Mouse (Mus musculus) stomach, embryonic 14.5 days (tissue): ENCODE measurements at regions not wholly inside any gene's neighbourhood (a gene's known extent, or its start where the extent isn't known, plus 50 kb on each side); places are given as distances from the start of the nearest gene placed in this dataset.
"Not testable (repeated sequence)": the region's sequence is repeated elsewhere in the genome, so short reads cannot be mapped to it uniquely, and the experiment has no call there.

Experiments
- ATAC-seq: fragments of 200-750 bp; cut with Nextera tagmentation; 2 replicates; pipeline ENCODE4 v1.8.0; 2017; ENCODE audit warnings: low read depth, moderate TSS enrichment; ENCODE audit not compliant: insufficient number of reproducible peaks, insufficient read depth, low FRiP score
- H3K27ac ChIP-seq: fragments of 300-500 bp; sonication (generic); 2 replicates; pipeline ENCODE4 v1.5.1; 2014; ENCODE audit warnings: mild to moderate bottlenecking, low read length, moderate library complexity, mixed read lengths
- H3K27me3 ChIP-seq: fragments of 300-500 bp; sonication (generic); 2 replicates; pipeline ENCODE4 v1.6.1; 2014; ENCODE audit warnings: low read length, control low read depth, mixed read lengths; ENCODE audit not compliant: control insufficient read depth, insufficient read depth
- H3K36me3 ChIP-seq: fragments of 300-500 bp; sonication (generic); 2 replicates; pipeline ENCODE4 v1.6.1; 2014; ENCODE audit warnings: mild to moderate bottlenecking, control low read depth, low read length, moderate library complexity, mixed read lengths; ENCODE audit not compliant: control insufficient read depth, insufficient read depth
- H3K4me1 ChIP-seq: fragments of 300-500 bp; sonication (generic); 2 replicates; pipeline ENCODE4 v1.6.1; 2014; ENCODE audit warnings: low read length, control low read depth, mixed read lengths; ENCODE audit not compliant: control insufficient read depth, insufficient read depth
- H3K4me2 ChIP-seq: fragments of 300-500 bp; sonication (generic); replicated peaks from 2 replicates; pipeline ENCODE4 v1.6.1; 2014; ENCODE audit warnings: low read depth, low read length, control low read depth
- H3K4me3 ChIP-seq: fragments of 300-500 bp; sonication (generic); 2 replicates; pipeline ENCODE4 v1.5.1; 2014; ENCODE audit warnings: low read depth, low read length, control low read depth
- H3K9ac ChIP-seq: fragments of 300-500 bp; sonication (generic); replicated peaks from 2 replicates; pipeline ENCODE4 v1.6.1; 2014; ENCODE audit warnings: low read depth, mild to moderate bottlenecking, control low read depth, low read length, moderate library complexity, mixed read lengths
- H3K9me3 ChIP-seq: fragments of 300-500 bp; sonication (generic); 2 replicates; pipeline ENCODE4 v1.6.1; 2016; ENCODE audit warnings: low read depth, low read length, control low read depth; ENCODE audit not compliant: control insufficient read depth
- WGBS: fragments of 180-500 bp; shearing (Covaris S2); extraction: QIAGEN DNeasy Blood & Tissue Kit; methylation state at CpG from one replicate; pipeline ENCODE4 v1.1.7; 2014; 5-methylcytosine and 5-hydroxymethylcytosine counted together

GRCm38 (mm10) chr7:62235766-62236165, 110.6 kb upstream of the Ndn start:
- Histone ChIP-seq H3K9ac (no peak overlapping the region), H3K9me3 (no peaks in the 10 kb centered on the region), H3K27ac (no peak overlapping the region), H3K4me2 (no peak overlapping the region), H3K4me3 (no peak overlapping the region), H3K27me3 (no peaks in the 10 kb centered on the region), H3K4me1 (no peaks in the 10 kb centered on the region), H3K36me3 (no peaks in the 10 kb centered on the region)
- ATAC-seq, result no peak
- WGBS, result 79% methylated on average over 1 of the region's 1 CpGs

GRCm38 (mm10) chr7:62261688-62262114, 84.7 kb upstream of the Ndn start:
- Histone ChIP-seq H3K36me3 (no peaks in the 10 kb centered on the region), H3K9ac (no peak overlapping the region), H3K27me3 (no peaks in the 10 kb centered on the region), H3K4me2 (no peak overlapping the region), H3K4me3 (no peak overlapping the region), H3K9me3 (no peaks in the 10 kb centered on the region), H3K4me1 (no peaks in the 10 kb centered on the region), H3K27ac (no peak overlapping the region)
- 32% methylated on average over 8 of the region's 8 CpGs for WGBS
- ATAC-seq, result no peak

- H3K27me3 ChIP-seq, H3K9me3 ChIP-seq, H3K4me3 ChIP-seq, ATAC-seq, H3K36me3 ChIP-seq, H3K9ac ChIP-seq, H3K4me1 ChIP-seq, H3K27ac ChIP-seq, H3K4me2 ChIP-seq: not testable (repeated sequence)
- 51% methylated on average over 2 of the region's 2 CpGs for WGBS
Observed at GRCm38 (mm10) chr7:62262174-62262573, 84.2 kb upstream of the Ndn start.

DNA sequence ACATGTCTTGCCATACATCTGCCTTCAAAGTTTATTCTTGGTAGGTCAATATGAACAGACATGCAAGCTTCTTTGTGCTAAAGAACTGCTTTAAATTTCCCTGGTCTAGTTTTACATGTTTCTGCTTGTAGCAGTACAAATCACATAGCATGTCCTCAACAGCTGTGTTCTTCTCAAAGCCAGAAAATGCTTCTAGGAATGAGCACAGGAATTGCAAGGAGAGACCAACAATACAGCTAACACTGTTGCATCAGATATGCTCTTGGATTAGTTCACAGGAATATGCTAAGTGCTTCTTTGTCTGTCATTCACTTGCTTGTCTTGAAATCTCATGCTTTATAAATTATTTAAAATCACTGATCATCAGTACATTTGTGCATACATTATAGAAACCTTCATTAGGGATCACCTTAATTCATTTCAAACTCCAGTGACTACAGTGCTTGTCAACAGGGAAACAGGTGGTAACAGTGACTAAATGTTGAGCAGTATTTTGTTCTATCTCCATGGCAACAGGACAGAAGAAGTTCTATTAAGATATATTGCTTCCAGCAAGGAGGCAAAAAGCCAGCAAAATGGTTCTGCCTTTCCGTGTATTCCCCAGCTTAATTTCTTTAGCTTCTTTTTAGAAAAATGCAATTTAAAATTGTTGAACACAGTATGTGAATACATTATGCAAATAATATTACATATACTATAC, 77.1 kb upstream of the Ndn start:
- no peaks in the 10 kb centered on the region for H3K27me3 ChIP-seq
- no peak overlapping the region for H3K4me2 ChIP-seq
- no peak overlapping the region for H3K4me3 ChIP-seq
- H3K27ac ChIP-seq, result no peak overlapping the region
- no peaks in the 10 kb centered on the region for H3K36me3 ChIP-seq
- no peaks in the 10 kb centered on the region for H3K9me3 ChIP-seq
- WGBS, result 58% methylated on average over 1 of the region's 1 CpGs
- no peaks in the 10 kb centered on the region for H3K4me1 ChIP-seq
- no peak for ATAC-seq
- no peak overlapping the region for H3K9ac ChIP-seq

DNA sequence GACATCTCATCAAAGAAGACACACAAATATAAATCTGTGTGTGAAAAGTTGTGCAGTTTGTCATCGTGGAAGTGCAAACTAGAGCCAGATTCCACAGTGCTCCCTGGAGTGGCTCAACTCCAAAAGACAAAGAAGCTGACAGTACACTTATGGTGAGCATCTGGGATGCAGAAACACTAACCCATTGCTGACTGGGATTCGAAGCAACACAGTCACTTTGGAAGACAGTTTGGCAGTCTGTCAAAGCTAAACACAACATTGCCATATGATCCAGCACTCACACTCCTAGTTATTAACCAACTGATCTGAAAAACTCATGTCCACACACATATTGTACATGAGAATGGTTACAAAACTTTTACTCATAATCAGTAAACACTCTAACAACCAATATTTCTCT, 70.2 kb upstream of the Ndn start:
- H3K4me1 ChIP-seq, result no peaks in the 10 kb centered on the region
- no peak overlapping the region for H3K9ac ChIP-seq
- no peaks in the 10 kb centered on the region for H3K36me3 ChIP-seq
- H3K27ac ChIP-seq, result no peak overlapping the region
- 49% methylated on average over 2 of the region's 2 CpGs for WGBS
- H3K4me2 ChIP-seq, result no peak overlapping the region
- no peaks in the 10 kb centered on the region for H3K27me3 ChIP-seq
- ATAC-seq, result no peak
- no peaks in the 10 kb centered on the region; the same call in 1 of the 2 replicates for H3K9me3 ChIP-seq
- no peak overlapping the region for H3K4me3 ChIP-seq

- Histone ChIP-seq H3K27ac (no peak overlapping the region), H3K4me3 (no peak overlapping the region), H3K27me3 (no peaks in the 10 kb centered on the region), H3K36me3 (no peaks in the 10 kb centered on the region), H3K4me1 (no peaks in the 10 kb centered on the region), H3K9me3 (no peaks in the 10 kb centered on the region; the same call in 1 of the 2 replicates), H3K4me2 (no peak overlapping the region), H3K9ac (no peak overlapping the region)
- WGBS, result 55% methylated on average over 2 of the region's 2 CpGs
- no peak for ATAC-seq
Observed at GRCm38 (mm10) chr7:62278492-62278891, 67.9 kb upstream of the Ndn start.

DNA sequence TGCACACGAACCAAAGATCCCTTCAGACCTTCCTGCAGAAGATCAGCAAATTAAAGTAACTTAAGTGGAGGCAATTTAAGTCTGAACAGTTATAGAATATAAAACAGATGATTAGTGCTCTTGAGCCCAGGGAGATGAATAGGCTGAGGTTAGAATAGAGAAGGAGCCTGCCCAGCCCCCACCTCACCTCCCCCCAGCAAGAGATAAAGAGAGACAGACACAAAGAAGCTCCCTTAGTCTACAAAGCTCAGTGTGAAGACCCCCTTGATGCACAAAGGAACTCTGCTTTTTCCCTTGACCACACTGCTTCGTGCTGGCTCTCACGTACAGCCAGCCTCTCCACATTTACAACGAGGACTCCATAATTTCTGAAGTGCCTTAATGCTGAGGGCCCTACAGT, 67.3 kb upstream of the Ndn start:
- ATAC-seq, result no peak
- H3K4me2 ChIP-seq, result no peak overlapping the region
- WGBS, result 75% methylated on average over 4 of the region's 4 CpGs

More for the DNA sequence above, 67.3 kb upstream of the Ndn start:
- Histone ChIP-seq H3K4me1 (no peaks in the 10 kb centered on the region), H3K4me3 (no peak overlapping the region), H3K27me3 (no peaks in the 10 kb centered on the region), H3K9me3 (no peaks in the 10 kb centered on the region; the same call in 1 of the 2 replicates), H3K27ac (no peak overlapping the region), H3K9ac (no peak overlapping the region), H3K36me3 (no peaks in the 10 kb centered on the region)
